Mouse (Mus musculus) kidney, adult 2 months (tissue): ENCODE data around the gene Hils1. TPM values are rescaled to one million over a fixed set of nuclear protein-coding genes. Genes with fewer than 3 reads are reported as not detected.

Source experiments
- DNase-seq: peaks from one replicate; pipeline ENCODE4 v3.0.0; 2021
- H3K27ac ChIP-seq: fragments of 200-500 bp; 2 replicates; pipeline ENCODE4 v1.5.1; 2012; ENCODE audit warnings: low read depth, low read length, control low read depth, inconsistent platforms; ENCODE audit not compliant: insufficient read depth
- H3K27me3 ChIP-seq: fragments of 200-500 bp; replicated peaks from 2 replicates; pipeline ENCODE4 v1.6.1; 2012; ENCODE audit warnings: mild to moderate bottlenecking, moderate library complexity, low read length, inconsistent platforms; ENCODE audit not compliant: control insufficient read depth, insufficient read depth
- H3K36me3 ChIP-seq: fragments of 200-500 bp; 2 replicates; pipeline ENCODE4 v1.6.1; 2012; ENCODE audit warnings: mild to moderate bottlenecking, moderate library complexity, low read length, inconsistent platforms; ENCODE audit not compliant: control insufficient read depth, insufficient read depth
- H3K4me1 ChIP-seq: fragments of 200-500 bp; 2 replicates; pipeline ENCODE4 v1.6.1; 2011; ENCODE audit warnings: low read length; ENCODE audit not compliant: control insufficient read depth, insufficient read depth
- H3K4me3 ChIP-seq: fragments of 200-500 bp; 2 replicates; pipeline ENCODE4 v1.5.1; 2011; ENCODE audit warnings: mild to moderate bottlenecking, low read depth, low read length, control low read depth; ENCODE audit not compliant: insufficient read depth
- CTCF ChIP-seq: fragments of 200-500 bp; conservative IDR thresholded peaks from 2 replicates; pipeline ENCODE4 v1.5.1; 2011; ENCODE audit warnings: low read depth, mild to moderate bottlenecking, control low read depth, low read length, moderate library complexity, mixed read lengths; ENCODE audit not compliant: insufficient read depth, insufficient read length
- POLR2A ChIP-seq: fragments of 200-500 bp; IDR thresholded peaks from one replicate; pipeline ENCODE4 v1.6.1; 2011; ENCODE audit warnings: low read depth, low read length, control low read depth
- WGBS: fragments of 180-500 bp; shearing (Covaris S2); methylation state at CpG from one replicate; pipeline ENCODE4 v1.1.7; 2018; 5-methylcytosine and 5-hydroxymethylcytosine counted together
- polyA plus RNA-seq: library from polyadenylated mRNA; depleted of rRNA; stranded (reverse); fragments of >200 nt; gene quantifications from 2 replicates; pipeline ENCODE4 v1.2.3, GENCODE M21; 2012; rRNA removed

Hils1 gene
- polyA plus RNA-seq, 1 experiment: not detected

DNA sequence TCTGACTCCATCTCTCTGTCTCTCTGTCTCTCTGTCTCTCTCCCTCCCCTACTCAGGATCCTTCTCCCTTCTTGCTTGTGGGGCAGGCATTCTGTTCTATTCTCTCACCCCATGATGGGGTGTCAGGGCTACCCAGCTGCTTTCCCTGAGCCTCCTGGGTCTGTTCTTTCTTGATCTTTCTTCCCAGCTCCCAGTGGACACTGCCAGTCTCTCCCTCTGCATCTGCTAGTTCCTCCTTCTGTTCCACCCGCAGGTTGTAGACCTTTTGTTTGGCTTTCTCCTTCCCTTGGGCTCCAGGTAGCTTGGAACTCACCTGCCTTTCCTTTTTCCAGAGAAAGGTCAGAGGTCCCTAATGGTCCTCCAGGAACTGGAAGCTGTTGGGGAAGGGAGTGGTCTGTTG, 44.0 kb downstream of the Hils1 start:
- no peaks in the 10 kb centered on the region for H3K27me3 ChIP-seq
- H3K4me3 ChIP-seq: no peak overlapping the region
- WGBS: 50% methylated on average over 1 of the region's 1 CpGs
- H3K27ac ChIP-seq: no peak overlapping the region
- TF ChIP-seq POLR2A: no peak
- no peak for TF ChIP-seq CTCF
- no peaks in the 10 kb centered on the region for H3K36me3 ChIP-seq
- peaks cover 8% of the 10 kb centered on the region; the same call in 1 of the 2 replicates for H3K4me1 ChIP-seq
- DNase-seq: no peak

DNA sequence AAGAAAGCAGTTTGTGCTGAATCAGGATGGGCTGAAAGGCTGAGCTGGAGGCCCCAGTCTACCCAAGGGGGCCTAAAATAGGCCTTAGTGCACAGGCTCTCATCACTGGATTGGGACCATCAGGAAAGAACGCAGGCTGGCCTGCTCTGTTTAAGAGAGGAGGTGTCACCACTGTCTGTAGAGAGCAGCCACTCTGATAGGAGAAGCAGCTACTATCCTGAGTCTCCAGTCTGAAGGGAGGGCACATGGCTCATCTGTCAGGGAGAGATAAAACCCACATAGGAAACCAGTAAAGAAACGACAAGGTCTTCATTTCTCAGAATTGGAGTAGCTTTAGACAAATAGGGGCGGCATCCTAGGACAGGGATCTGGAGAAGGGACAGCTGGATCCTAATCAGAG, 44.7 kb downstream of the Hils1 start:
- DNase-seq: no peak
- no peaks in the 10 kb centered on the region for H3K36me3 ChIP-seq

DNA sequence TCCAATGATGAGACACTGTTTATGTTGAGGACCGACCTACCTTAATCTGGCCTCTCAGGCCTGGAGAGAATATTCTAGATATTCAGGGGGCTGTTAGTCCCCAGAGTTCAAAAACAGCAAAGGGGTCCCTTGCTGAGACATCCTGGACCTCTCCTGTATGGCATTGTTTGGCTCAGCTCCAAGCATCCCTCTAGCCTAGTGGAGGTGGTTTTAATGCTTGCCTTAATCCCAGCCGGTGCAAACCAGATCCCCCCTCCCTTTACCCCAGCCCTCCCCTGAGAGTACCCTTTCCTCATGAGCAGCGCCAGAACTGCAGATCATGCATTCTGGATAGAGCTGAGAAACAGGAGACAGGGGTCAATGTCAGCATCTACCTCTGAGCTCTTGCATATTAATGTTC, 45.1 kb downstream of the Hils1 start:
- Histone ChIP-seq H3K27ac (no peak overlapping the region), H3K4me1 (peaks cover 3% of the 10 kb centered on the region; the same call in 1 of the 2 replicates), H3K36me3 (no peaks in the 10 kb centered on the region), H3K27me3 (no peaks in the 10 kb centered on the region), H3K4me3 (no peak overlapping the region)
- WGBS: 41% methylated on average over 3 of the region's 3 CpGs
- no peak for DNase-seq
- TF ChIP-seq CTCF (no peak), POLR2A (no peak)

More for the DNA sequence above, 44.7 kb downstream of the Hils1 start:
- no peak overlapping the region for H3K27ac ChIP-seq
- 70% methylated on average over 3 of the region's 3 CpGs for WGBS
- no peaks in the 10 kb centered on the region for H3K27me3 ChIP-seq
- H3K4me1 ChIP-seq: peaks cover 4% of the 10 kb centered on the region; the same call in 1 of the 2 replicates
- no peak overlapping the region for H3K4me3 ChIP-seq
- TF ChIP-seq POLR2A (no peak), CTCF (no peak)

DNA sequence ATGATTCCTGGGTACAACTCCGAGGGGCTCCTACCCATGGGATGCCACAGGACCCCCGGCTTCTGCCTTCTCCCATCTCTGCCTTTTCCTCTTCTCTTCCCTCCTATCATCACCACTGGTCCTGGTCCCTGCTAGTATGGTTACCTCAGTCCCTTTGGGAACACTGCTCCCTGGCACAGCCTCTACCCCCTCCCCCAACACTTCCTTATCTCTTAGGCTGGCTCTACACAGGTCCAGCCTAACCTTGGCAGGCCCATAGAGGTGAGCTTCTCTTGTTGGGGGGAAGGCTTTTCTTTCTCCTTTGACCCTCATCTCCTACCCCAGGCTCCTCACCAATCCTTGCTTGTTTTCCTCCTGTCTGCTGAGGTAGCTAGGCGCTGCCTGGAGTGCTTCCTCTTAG, 48.1 kb downstream of the Hils1 start:
- Histone ChIP-seq H3K4me3 (no peak overlapping the region), H3K36me3 (no peaks in the 10 kb centered on the region), H3K27me3 (no peaks in the 10 kb centered on the region), H3K4me1 (no peaks in the 10 kb centered on the region), H3K27ac (no peak overlapping the region)
- no peak for DNase-seq
- no peak for TF ChIP-seq POLR2A
- no peak for TF ChIP-seq CTCF
- WGBS: 87% methylated on average over 3 of the region's 3 CpGs

Other genes starting within 250 kb of the Hils1 start
- 0.08 and 0.16 TPM in 2 replicates for gene Cdc34b, start 225.8 kb upstream of the Hils1 start, polyA plus RNA-seq
- not detected in 2 replicates for gene Tmem92, start 184.9 kb upstream of the Hils1 start, polyA plus RNA-seq
- gene Col1a1, start 31.4 kb upstream of the Hils1 start, polyA plus RNA-seq: 25.3 and 29.6 TPM in 2 replicates
- gene Sgca, start 8.7 kb downstream of the Hils1 start, polyA plus RNA-seq: 5.0 and 23.9 TPM in 2 replicates
- 24.1 and 29.9 TPM in 2 replicates for gene Ppp1r9b, start 23.4 kb downstream of the Hils1 start, polyA plus RNA-seq
- gene Samd14, start 42.3 kb downstream of the Hils1 start, polyA plus RNA-seq: 3.2 and 3.7 TPM in 2 replicates
- 430 and 469 TPM in 2 replicates for gene Pdk2, start 73.8 kb downstream of the Hils1 start, polyA plus RNA-seq
- 48.2 and 55.4 TPM in 2 replicates for gene Itga3, start 109.2 kb downstream of the Hils1 start, polyA plus RNA-seq
- 0.05 and 0.10 TPM in 2 replicates for gene Dlx3, start 152.5 kb downstream of the Hils1 start, polyA plus RNA-seq
- 0.07 TPM in 1 of 2 replicates, not detected in the other for gene Dlx4, start 178.7 kb downstream of the Hils1 start, polyA plus RNA-seq